Mouse (Mus musculus) adrenal gland, postnatal 14 days (tissue): ENCODE results near the gene Cnpy1. TPM values are rescaled to one million over a fixed set of nuclear protein-coding genes. Genes with fewer than 3 reads are reported as not detected.

Source experiments
- DNase-seq: peaks from one replicate; pipeline ENCODE4 v3.0.0; 2021; ENCODE audit warnings: mixed read lengths
- total RNA-seq: library from RNA; stranded (reverse); gene quantifications from 2 replicates; pipeline ENCODE4 v1.2.3, GENCODE M21; 2021

Gene Cnpy1
- total RNA-seq, 1 experiment from 2014 or later, result 0.11 TPM

DNA sequence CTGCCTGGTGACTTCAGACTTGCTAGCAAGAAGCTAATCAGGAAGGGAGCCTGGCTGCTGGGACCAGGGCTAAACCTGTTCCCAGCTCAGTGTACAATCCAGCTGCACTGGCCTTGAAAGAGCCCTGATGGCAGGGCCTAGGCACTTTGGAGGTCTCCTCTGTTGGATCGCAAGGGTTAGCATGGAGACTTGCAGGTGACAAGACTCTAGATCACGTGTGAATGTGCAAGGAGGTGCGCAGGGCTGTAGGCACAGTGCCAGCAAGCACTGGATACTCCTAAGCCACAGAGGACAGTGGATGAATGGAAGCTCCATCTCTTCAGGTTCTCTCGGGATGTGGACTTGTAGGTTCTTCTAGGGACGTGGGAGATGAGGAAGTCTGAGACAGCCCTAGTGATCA is 6.7 kb downstream of the Cnpy1 start:
- no peak for DNase-seq

GRCm38 (mm10) chr5:28238152-28238551 is 7.5 kb downstream of the Cnpy1 start:
- no peak for DNase-seq

GRCm38 (mm10) chr5:28237715-28238114 is 7.9 kb downstream of the Cnpy1 start:
- no peak for DNase-seq

DNA sequence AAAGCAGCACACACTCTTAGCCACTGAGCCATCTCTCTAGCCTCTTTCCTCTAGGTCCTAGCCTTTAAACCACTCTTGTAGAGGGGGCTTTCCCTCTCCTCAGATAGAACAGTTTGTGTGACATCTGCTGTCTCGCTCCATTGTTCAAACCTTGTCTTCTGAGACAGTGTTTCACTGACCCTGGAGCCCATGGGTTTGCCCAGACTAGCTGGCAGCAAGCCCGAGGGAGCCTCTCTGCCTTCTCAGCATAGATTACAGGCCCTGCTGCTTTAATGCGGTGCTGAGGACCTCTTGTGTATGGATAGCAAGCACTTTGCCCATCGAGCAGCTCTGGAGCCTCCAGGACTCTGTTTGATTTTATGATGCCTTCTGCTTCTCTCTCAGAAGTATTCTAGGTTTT is 8.6 kb downstream of the Cnpy1 start:
- DNase-seq, result no peak

DNA sequence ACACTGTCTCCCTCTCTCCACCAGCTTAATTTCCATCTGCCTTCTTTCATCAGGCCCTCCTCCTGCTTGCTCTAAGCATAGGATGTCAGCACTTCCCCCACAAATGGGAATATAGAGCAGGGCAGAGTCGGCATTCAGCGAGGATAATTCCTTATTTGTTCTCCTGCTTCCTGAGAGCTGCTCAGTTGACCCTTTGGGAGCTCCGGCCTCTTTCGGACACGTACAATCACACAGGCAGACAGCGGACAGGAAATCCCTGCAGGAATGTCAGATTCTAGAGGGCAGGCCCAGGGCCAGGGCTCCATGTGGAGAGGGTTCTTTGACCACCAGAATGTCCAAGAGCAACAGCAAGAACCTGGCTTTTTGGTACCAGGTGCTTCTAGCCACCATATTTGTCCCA is 9.5 kb downstream of the Cnpy1 start:
- DNase-seq, result peak; percentile 14

DNA sequence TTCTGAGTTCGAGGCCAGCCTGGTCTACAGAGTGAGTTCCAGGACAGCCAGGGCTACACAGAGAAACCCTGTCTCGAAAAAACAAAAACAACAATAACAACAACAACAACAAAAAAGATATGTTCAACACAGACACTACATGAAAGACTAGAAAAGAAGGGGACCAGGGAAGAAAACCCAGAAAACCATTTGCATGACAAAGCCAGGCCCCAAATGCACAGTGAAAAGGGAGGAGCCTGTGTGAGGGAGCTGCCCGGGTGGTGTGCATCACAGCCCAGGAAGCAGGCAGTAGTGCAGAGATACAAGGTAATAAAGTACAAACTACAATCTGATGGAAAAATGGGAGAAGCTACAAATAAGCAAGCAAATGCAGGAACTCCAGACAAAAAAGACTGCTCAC is 13.5 kb downstream of the Cnpy1 start:
- DNase-seq, result no peak

GRCm38 (mm10) chr5:28219596-28219995 is 26.0 kb downstream of the Cnpy1 start:
- DNase-seq, result no peak

DNA sequence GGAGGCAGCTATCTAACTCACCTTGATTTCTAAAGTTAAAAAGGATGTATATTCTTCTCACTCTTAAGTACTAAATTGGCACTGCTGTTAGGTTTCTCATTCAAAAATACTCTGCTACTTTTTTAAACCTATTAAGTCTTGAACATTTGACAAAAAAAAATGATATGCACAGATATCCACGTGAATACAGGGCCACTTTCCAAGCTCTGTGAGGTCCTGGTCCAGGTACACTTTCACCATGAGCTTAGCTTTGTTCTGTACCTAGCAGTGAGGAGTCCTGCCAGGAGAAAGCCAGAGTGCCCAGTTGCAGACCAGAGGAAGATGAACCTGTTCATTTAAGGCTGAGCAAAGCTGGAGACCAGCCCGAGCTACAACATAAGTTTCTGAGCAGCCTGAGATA is 32.2 kb downstream of the Cnpy1 start:
- no peak for DNase-seq

DNA sequence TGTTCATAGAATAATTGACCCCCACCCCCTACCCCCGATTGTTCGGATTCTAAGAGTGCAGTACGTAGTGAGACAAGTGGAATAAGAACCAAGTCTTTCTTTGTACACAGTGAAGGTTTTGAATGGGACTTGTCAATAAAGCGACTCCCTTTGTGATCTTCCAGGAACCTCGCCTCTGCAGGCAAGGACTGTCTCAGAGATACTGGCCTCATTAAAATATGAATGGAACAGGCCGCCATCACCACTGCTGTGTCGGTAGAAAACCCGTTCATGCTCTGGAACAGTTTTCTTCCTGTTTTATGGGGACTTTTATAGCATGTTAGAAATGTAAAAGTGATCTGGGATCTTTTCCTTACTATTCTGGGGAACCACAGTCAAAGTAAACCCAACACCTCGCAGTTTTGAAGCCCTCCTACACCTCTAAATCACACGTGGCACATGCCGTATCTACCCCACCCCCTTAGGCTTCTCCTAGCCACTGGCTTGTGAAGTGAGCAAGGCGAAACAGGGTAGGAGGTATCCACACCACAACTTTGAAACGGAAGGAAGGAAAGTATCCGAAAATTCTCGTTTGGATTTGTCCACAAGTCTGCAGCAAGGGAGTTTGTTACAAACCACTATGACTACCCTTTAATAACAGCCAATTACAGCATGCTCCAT is 33.8 kb downstream of the Cnpy1 start:
- no peak for DNase-seq

- DNase-seq, result no peak
These were observed 34.7 kb downstream of the Cnpy1 start for GRCm38 (mm10) chr5:28210591-28211550.

DNA sequence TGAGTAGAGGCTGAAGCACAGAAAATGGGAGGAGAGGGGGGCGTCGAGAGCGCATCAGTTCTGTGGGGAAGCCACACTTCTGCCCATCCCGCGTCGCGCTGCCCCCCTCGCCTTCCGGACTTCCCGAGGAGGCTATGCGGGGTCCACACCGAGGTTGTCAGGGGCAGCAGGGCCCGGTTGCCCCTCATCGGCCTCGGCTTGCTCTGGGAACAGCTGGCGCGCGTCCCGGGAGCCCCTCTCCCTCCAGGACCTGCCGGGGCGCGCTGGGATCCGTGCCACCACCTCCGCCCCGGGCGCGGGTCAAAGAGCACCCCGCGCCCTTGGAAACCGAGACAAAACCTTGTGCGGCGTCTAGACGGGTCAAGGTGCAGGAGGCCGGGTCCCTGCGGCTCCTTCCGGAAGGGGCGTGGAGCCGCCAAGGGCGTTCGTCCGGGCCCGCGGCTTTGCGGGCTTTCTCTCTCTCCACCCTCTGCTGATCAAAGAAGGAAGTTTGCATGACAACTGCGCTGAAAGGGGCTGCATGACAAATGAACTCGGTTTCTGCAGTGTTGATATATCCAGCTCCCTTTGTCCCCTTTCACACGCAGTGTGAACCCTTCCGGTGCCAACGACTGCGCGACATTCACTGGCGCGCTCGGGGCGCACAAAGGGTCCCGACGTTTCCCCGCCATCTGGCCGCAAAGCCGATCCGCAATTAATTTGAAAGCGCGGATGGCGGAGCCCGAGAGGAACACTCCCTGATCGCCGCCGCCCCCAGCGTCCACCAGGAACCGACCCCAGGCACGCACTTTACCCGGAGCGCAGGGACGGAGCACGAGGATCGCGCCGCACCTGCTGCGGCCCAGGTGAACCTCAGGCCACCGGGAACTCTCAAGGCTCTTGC is 35.8 kb downstream of the Cnpy1 start:
- no peak for DNase-seq

DNA sequence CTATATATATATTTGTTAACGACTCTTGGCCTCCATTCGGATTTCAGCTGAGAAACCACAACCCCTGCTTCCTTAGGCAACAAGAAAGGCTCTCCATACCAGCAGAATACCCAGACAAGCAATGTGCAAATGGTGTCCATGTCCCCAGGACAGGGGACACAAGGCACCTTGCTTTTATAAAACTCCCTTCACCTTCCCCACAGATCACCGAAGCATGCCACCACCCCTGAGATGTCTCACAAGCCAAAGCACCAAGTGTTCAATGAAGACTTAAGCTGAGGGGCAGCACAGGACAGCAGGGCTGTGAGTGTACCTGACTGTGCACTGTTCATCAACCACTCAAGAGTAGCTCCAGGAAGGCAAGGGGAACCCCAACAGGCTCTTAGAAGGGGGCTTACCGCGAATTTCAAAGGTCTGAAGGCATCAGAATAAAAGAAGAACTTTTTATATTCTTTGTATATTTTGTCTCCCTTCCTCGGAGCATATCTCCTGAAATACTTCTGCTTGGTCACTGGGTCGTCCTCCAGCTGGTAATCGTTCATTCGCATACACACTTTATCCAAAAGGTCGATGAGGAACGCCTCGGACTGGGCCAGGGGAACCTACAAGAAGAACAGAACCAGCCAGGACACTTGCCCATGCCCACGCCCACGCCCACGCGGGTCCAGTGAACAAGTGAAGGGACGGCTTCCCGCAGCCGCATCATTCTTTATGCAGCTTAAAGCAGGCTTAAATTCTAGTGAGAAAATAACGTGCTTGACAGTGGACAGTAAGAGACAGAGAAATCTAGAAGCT is 36.7 kb downstream of the Cnpy1 start:
- DNase-seq, result no peak

DNA sequence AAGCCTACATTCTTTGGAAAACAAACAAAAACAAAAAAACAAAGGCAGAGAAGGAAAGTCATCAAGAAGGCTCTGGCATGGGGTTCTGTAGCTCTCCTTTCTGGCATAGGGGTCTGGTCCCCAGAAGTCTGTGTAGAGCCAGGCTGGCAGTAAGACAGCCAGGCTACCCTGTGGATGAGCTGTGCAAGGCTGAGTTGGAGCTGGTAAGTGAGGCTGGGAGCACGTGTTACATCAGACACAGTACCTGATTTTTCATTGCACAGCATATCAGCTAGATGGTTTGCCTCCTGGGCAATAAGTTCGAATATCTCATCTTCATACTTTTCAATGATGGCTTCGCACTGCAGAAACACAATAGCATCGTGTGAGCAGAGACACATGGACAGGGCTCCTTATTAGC is 38.6 kb downstream of the Cnpy1 start:
- DNase-seq, result no peak

GRCm38 (mm10) chr5:28206448-28206847 is 39.2 kb downstream of the Cnpy1 start:
- no peak for DNase-seq

GRCm38 (mm10) chr5:28204678-28205077 is 40.9 kb downstream of the Cnpy1 start:
- DNase-seq, result no peak

DNA sequence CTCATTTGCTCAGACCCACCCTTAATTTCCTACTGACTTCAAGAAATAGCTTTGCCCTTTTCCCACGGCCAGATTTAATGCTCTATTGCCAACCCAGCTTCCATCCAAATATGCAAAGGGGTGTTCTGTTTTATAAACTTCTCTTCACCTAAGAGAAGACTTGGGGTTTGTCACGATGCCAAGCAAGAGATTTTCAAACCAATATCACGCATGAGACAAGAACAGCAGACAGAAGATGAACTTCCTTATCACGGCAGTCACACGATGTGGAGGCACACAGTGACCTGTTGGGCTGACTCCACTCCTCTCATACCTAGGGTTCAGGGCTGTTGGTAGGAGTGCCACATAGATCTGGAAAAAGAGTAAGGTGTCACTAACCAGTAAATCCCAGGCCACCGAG is 42.5 kb downstream of the Cnpy1 start:
- DNase-seq, result no peak

DNA sequence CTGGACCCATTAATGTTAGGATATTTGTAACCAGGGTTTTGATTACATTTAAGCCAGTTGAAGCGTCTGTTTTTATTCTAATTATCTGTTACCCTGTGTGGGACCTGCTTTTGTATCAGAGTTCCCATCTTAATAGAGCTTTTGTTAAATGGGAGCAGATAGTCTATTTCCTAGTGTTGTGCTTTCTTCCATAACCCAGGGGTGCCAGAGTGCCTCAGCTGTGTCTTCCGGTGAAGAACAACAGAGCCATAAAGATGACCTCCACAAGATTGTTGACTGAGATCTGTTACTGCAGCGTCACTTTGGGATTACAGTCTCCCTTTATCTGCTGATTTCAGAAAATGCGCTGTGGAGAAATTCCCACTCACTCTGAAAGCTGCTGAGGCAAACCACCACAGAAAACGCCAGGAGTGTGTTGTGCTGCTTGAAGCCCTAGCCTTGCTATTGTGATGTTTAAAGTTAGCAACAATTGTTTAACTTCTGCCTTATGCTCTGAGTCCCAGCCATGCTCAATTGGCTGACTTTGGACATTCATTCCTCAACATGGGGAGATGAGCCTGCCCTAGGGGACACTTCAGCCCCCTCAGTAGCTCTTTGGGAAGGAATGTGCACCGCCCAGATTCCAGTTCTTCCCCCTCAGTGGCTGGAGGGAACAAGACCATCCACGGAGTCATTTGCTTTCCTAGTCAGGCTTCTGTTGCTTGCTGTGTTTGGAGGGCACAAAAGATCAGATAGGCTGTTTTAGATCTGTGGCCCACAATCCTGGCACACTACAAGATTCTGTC is 46.3 kb downstream of the Cnpy1 start:
- no peak for DNase-seq

DNA sequence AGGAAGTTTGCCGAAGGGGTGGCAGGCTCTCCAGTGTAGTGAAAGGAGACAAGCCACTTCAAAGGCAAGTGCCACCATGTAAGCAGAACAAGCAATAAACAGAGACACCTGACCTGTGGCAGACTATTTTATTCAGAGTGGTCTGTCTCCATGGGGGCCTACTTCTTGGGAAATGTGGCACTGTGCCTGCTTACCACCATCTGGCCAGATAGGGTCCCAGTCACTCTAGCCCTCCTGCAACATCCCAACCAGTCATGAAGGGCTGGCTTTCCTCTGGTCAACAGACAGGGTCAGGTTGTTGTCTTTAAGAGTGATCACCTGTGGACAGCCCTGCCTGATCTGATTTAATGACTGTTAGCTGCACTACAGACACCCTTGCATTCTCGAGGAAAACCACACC is 50.1 kb downstream of the Cnpy1 start:
- DNase-seq, result no peak

GRCm38 (mm10) chr5:28192099-28192454 is 53.5 kb downstream of the Cnpy1 start:
- DNase-seq, result no peak

DNA sequence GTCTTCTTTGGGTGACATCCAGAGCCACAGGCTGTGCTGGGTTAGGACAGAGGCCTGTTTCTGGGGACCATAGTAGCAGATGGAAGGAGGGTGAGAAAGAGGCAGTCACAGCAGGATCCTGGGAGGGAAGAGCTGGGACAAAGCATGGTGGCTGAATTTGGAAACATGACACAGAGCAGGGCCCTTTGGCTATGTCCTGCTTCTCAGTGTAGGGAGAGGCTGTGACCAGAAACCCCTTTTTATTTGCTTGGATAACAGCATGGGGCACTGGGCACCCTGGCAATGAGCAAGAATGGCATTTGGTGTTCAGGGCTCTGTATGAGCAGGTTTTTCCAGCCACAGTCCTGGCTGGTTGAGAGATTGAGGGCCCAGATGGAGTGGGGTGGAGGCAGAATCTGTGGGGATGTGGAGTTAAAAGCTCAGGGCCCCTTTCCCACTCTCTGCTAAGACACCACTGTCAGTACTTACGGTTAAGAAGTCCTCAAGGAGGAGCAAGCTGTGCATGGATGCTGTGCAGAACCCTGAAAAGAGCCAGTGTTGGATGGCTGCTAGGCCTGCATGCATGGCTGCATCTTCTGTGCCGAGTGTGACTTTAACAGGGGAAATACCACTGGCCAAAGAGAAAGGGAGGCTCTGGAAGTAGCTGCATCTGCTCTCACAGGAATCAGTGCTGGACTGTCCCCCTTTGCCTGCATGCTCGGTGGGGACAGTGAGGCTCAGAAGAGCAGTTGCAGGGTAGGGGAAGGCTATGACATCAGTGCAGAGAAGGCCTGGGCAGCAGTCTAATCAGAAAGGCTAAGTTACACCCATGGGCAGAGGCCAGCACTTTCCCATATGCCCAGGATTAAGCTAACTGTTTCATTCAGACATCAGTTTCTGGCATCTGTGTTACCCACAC is 54.2 kb downstream of the Cnpy1 start:
- DNase-seq, result no peak
